Mouse (Mus musculus): ENCODE results near the gene Hdac4. TPM values are rescaled to one million over a fixed set of nuclear protein-coding genes. Genes with fewer than 3 reads are reported as not detected.

Hdac4 gene
- polyA plus RNA-seq, 1 experiment from 2014 or later: 34.7 TPM

DNA sequence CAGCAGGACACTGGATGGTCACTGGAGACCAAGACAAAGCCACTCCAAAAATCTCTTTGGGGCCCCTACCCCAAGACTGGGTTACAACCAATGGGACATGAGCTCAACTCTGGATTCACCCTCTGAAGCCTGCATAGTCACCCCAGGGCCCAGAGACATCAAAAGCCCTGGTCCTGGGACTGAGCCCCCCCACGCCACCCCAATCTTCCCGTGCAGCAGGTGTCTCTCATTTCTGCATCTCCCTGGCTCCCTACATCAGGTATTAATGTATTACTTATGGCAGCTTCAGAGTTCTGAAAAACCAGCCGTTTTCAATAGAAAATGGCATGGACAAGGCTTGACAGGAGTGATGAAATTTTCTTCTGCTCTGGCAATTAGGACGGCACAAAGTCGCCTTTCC lies 17.9 kb downstream of the Hdac4 start:
- Histone ChIP-seq H3K36me3 (no peaks in the 10 kb centered on the region), H3K9ac (no peak overlapping the region), H3K4me1 (peaks cover 38% of the 10 kb centered on the region), H3K4me2 (peak overlapping the region; percentile 76), H3K27me3 (no peaks in the 10 kb centered on the region), H3K4me3 (no peak overlapping the region), H3K9me3 (no peaks in the 10 kb centered on the region), H3K27ac (peak overlapping the region; percentile 76; the same call in 1 of the 2 replicates)
- no peak for ATAC-seq (ENCODE audit: insufficient number of reproducible peaks, insufficient read depth, low FRiP score, low TSS enrichment, low read depth)
- WGBS: 30% methylated on average over 5 of the region's 5 CpGs

DNA sequence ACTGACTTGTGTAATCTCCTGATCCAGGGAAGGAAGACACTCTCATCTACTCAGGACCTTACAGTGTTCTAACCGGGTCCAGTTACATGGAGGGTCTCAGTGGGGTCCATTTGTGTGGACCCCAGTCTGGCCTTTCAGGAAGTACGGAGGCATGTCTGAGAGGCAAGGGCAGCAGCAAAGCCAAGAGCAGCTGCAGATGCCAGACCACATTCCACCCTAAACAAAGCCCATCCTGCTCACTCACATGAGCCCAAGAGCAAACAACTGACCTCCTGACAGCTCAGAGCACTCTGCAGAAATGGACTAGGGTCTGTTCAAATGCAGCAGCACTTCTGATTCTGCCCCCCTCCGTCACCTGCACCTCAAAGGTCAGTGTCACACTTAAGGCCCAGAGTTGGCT lies 18.3 kb downstream of the Hdac4 start:
- Histone ChIP-seq H3K9me3 (no peaks in the 10 kb centered on the region), H3K36me3 (no peaks in the 10 kb centered on the region), H3K27ac (0 out of 2 replicates have a peak overlapping the region, but pooled peaks have one; percentile 76), H3K27me3 (no peaks in the 10 kb centered on the region), H3K9ac (no peak overlapping the region), H3K4me3 (no peak overlapping the region), H3K4me1 (peaks cover 42% of the 10 kb centered on the region), H3K4me2 (peak overlapping the region; percentile 76; the same call in 1 of the 2 replicates)
- 65% methylated on average over 3 of the region's 3 CpGs for WGBS
- ATAC-seq (ENCODE audit: insufficient number of reproducible peaks, insufficient read depth, low FRiP score, low TSS enrichment, low read depth): no peak

DNA sequence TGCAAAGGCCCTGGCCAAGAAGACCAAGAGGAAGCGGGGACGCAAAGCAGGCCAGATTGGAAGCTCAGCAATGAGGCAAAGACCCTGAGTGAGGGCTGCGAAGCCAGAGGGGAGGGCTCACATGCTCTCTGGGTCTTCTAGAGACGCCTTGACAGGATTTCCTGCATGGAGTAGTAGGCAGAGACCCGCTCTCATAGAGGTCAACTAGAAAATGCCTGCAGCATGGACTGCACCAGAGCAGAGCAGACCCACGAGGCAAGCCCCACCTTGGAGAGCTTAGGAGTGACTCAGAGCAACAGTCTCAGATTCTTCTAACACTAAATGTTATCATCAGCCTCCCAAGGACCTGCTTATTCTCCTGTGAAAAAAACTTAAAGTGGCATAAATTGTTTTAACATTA lies 20.2 kb downstream of the Hdac4 start:
- Histone ChIP-seq H3K27ac (no peak overlapping the region), H3K4me3 (no peak overlapping the region), H3K27me3 (no peaks in the 10 kb centered on the region), H3K9me3 (no peaks in the 10 kb centered on the region), H3K36me3 (no peaks in the 10 kb centered on the region), H3K4me2 (no peak overlapping the region), H3K9ac (0 out of 2 replicates have a peak overlapping the region, but pooled peaks have one; percentile 21), H3K4me1 (peaks cover 44% of the 10 kb centered on the region)
- no peak for ATAC-seq (ENCODE audit: insufficient number of reproducible peaks, insufficient read depth, low FRiP score, low TSS enrichment, low read depth)
- 73% methylated on average over 6 of the region's 6 CpGs for WGBS

DNA sequence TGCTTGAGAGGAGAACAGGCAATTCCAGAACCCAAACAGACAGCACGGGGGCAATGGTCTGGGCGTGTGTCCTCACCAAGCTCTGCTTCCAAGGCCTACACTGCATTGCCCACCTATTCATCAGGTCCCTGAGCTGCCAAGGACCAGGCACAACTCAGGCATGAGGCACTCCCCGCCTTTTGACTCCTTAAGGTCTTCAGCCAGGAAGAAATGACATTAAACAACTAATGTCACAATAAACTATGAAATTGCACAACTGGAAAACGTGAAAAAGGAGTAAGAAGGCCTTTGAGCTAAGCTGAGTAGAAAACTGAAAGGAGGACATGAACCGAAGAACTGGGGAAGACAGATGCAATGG lies 20.6 kb downstream of the Hdac4 start:
- Histone ChIP-seq H3K9ac (0 out of 2 replicates have a peak overlapping the region, but pooled peaks have one; percentile 21), H3K4me1 (peaks cover 47% of the 10 kb centered on the region), H3K4me2 (no peak overlapping the region), H3K27me3 (no peaks in the 10 kb centered on the region), H3K9me3 (no peaks in the 10 kb centered on the region), H3K4me3 (no peak overlapping the region), H3K36me3 (no peaks in the 10 kb centered on the region), H3K27ac (no peak overlapping the region; the same call in 1 of the 2 replicates)
- no peak for ATAC-seq (ENCODE audit: insufficient number of reproducible peaks, insufficient read depth, low FRiP score, low TSS enrichment, low read depth)
- 77% methylated on average over 5 of the region's 5 CpGs for WGBS

DNA sequence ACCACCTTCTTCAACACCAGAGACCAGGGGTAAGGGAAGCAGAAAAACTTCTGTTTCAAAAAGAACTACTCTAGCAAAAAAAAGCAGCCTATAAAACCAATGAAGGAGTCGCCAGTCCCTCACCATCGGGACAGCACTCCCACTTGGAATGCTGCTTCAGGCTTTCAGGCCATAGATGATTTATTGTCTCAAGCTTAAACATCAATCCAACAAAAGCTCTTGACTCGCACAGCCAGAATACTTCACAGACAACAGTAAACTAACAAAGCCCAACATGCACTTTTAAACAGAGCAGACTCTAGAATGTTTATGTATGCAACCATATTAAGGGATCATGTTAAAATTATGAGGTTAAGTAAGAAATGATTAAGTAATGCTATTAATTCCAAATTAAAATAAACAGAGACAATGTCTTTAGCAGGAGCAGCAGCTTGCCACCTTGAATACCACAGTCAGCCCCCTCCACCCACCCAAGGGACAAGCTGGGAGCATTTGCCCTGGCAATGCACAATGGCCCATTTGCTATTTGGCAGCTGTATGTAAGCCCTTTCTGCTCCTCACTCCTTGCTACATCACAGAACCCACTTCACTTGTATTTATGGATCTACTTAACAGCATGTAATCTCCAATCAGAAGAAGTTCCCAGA lies 21.1 kb downstream of the Hdac4 start:
- H3K4me1 ChIP-seq: peaks cover 50% of the 10 kb centered on the region
- no peak overlapping the region for H3K4me3 ChIP-seq
- no peak overlapping the region for H3K4me2 ChIP-seq
- H3K9ac ChIP-seq: 0 out of 2 replicates have a peak overlapping the region, but pooled peaks have one; percentile 21
- WGBS: 60% methylated on average over 3 of the region's 3 CpGs
- no peaks in the 10 kb centered on the region for H3K9me3 ChIP-seq
- no peak for ATAC-seq (ENCODE audit: insufficient number of reproducible peaks, insufficient read depth, low FRiP score, low TSS enrichment, low read depth)
- H3K36me3 ChIP-seq: no peaks in the 10 kb centered on the region
- H3K27me3 ChIP-seq: no peaks in the 10 kb centered on the region
- no peak overlapping the region; the same call in 1 of the 2 replicates for H3K27ac ChIP-seq

DNA sequence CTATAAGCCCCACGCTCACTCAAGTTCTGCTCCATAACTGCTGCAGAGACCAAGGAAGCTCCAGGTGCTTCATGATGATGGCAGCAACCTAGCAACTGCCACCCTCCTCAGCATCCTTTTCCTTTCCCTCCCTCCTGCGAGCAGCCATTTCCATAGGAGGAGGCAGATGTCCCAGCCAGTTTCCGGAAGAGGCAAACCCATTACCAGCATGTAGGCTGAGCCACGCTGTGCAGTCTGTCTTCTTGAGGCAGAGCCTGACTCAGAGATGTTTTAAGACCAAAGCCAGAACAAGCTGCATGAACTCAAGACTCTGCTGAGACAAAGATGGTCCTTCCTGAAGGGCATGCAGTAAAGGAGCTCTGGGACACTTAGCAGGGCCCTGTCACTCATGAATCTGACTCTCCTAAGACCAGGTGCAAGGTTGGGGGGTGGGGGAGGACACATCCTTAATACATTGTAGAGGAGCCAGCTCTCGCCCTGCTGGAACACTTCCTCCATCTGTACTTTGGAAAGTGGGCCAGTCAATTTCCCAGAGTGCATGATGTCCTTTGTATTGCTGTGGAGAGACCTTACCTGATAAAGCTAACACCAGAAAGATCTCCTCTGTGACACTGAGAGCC lies 24.8 kb downstream of the Hdac4 start:
- 96% methylated on average over 5 of the region's 5 CpGs for WGBS
- no peaks in the 10 kb centered on the region for H3K9me3 ChIP-seq
- peaks cover 55% of the 10 kb centered on the region for H3K4me1 ChIP-seq
- H3K4me2 ChIP-seq: no peak overlapping the region
- H3K4me3 ChIP-seq: no peak overlapping the region
- H3K27ac ChIP-seq: no peak overlapping the region
- no peaks in the 10 kb centered on the region for H3K27me3 ChIP-seq
- no peak for ATAC-seq (ENCODE audit: insufficient number of reproducible peaks, insufficient read depth, low FRiP score, low TSS enrichment, low read depth)
- H3K36me3 ChIP-seq: no peaks in the 10 kb centered on the region
- H3K9ac ChIP-seq: no peak overlapping the region

DNA sequence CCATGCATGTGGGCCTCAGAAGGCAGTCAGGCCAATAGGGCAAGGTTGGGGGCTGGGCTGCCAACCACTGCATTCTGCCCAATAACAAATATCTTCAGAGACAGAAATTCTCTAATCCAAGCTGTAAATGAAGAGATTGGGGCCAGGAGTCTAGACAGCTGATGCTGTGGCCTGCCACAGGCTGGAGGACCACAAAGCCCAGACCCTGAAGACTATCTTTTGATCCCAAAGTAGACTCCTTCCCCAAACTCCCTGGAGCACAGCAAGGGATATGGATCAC lies 25.8 kb downstream of the Hdac4 start:
- H3K9me3 ChIP-seq: no peaks in the 10 kb centered on the region
- H3K4me1 ChIP-seq: peaks cover 51% of the 10 kb centered on the region
- no peaks in the 10 kb centered on the region for H3K27me3 ChIP-seq
- H3K9ac ChIP-seq: no peak overlapping the region
- no peak overlapping the region for H3K4me2 ChIP-seq
- H3K36me3 ChIP-seq: no peaks in the 10 kb centered on the region
- ATAC-seq (ENCODE audit: insufficient number of reproducible peaks, insufficient read depth, low FRiP score, low TSS enrichment, low read depth): no peak
- no peak overlapping the region for H3K27ac ChIP-seq
- no peak overlapping the region for H3K4me3 ChIP-seq

DNA sequence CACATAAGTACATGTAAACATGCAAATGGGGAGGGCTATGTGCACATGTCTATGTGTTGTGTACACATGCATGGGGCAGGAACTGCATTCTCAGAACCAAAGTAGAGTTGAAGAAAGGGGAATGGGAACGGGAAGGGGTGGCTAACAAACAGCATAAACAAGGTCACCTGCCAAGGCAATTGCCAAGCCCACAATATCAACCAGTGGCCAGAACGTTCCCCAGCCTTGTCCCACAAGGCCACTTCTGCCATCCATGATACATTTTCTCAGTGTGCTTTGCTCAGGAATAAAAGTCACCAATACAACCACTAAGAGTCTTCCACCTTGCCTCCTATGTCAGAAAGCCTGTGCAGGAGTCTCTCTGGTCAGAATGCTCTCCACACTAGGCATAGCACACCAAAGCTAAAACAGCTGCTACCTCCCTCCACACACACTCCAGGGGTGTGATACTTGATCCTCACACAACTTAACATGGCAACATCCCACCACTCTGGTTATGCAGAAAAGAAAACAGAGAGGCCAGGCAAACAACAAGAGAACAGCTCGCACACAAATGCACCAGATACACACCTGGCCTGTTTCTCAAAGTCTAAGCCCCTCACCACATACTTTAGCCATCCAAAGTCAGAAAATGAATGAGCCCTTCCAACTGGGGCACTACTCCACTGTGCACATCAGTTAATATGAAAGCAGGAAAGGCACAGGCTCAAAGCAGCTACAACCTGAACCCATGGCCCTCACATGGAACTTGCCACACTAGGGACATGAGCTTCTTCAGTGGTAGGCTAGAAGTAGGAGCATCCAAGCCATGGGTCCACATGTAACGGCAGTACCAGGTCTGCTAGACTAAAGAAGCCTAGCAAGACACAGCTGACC lies 26.4 kb downstream of the Hdac4 start:
- Histone ChIP-seq H3K4me3 (no peak overlapping the region), H3K27ac (no peak overlapping the region), H3K27me3 (no peaks in the 10 kb centered on the region), H3K36me3 (no peaks in the 10 kb centered on the region), H3K9ac (no peak overlapping the region), H3K9me3 (no peaks in the 10 kb centered on the region), H3K4me1 (peaks cover 50% of the 10 kb centered on the region), H3K4me2 (no peak overlapping the region)
- WGBS: 79% methylated on average over 4 of the region's 4 CpGs
- no peak for ATAC-seq (ENCODE audit: insufficient number of reproducible peaks, insufficient read depth, low FRiP score, low TSS enrichment, low read depth)

DNA sequence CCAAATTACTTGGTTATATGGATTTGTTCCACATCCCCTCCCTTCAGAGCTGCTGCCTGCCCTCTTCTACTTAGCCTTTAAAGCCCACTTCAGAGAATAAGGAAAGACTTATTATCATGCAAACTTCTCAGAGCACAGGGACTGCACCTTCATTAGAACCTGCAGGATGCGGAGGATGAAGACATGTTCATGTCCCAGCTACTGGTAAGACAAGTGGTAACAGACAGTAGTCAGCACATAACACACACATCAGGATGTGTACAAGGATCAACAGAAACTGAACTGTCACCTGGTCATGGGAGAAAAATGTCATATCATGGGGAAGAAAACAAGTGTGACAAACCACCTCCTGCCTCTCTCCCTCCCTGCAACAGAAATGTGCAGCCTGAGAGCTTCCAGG lies 31.6 kb downstream of the Hdac4 start:
- H3K9ac ChIP-seq: no peak overlapping the region
- peaks cover 32% of the 10 kb centered on the region for H3K4me1 ChIP-seq
- WGBS: 92% methylated on average over 1 of the region's 1 CpGs
- no peaks in the 10 kb centered on the region for H3K9me3 ChIP-seq
- no peak overlapping the region for H3K4me2 ChIP-seq
- H3K27ac ChIP-seq: no peak overlapping the region
- H3K27me3 ChIP-seq: no peaks in the 10 kb centered on the region
- no peak for ATAC-seq (ENCODE audit: insufficient number of reproducible peaks, insufficient read depth, low FRiP score, low TSS enrichment, low read depth)
- H3K4me3 ChIP-seq: no peak overlapping the region
- H3K36me3 ChIP-seq: peaks cover 7% of the 10 kb centered on the region; the same call in 1 of the 2 replicates

DNA sequence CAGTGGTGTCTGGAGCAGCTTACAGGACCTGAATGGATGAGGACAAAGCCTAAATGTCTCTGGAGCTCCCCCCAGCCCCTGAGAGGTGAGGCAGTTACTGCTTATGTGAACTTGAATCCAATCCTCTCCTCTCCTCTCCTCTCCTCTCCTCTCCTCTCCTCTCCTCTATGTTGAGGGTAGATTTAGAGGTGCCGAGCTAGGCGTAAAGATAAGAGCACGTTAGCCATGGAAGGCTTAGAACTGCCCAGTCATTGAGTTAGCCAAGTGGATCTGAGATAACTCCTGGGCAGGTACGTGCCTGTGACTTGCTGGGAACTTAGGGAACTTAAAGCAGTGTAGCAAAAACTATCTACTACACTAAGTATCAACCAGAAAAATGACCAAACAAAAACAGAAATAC lies 35.7 kb downstream of the Hdac4 start:
- Histone ChIP-seq H3K27me3 (no peaks in the 10 kb centered on the region), H3K4me1 (peaks cover 7% of the 10 kb centered on the region), H3K36me3 (peaks cover 14% of the 10 kb centered on the region), H3K4me3 (no peak overlapping the region), H3K4me2 (no peak overlapping the region), H3K9me3 (no peaks in the 10 kb centered on the region), H3K27ac (no peak overlapping the region), H3K9ac (no peak overlapping the region)
- ATAC-seq (ENCODE audit: insufficient number of reproducible peaks, insufficient read depth, low FRiP score, low TSS enrichment, low read depth): no peak
- WGBS: 94% methylated on average over 4 of the region's 4 CpGs

DNA sequence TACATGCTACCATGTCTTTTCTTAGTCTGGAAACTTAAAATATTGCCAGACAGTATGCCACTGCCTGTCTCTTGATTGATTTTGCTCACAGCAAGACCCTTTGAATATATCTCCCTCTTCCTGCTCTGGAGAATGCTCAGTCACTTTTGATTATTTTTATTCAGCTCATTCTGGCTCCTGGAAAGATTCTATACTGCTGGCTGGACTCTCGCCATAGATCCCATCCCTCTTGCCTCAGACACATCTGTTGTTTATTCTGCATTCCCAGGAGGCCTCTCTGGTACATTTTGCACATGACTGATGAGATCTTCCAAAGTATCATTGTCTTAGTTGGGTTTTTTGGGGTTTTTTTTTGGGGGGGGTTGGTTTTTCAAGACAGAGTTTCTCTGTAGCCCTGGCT lies 45.3 kb downstream of the Hdac4 start:
- Histone ChIP-seq H3K27me3 (no peaks in the 10 kb centered on the region), H3K9me3 (no peaks in the 10 kb centered on the region), H3K4me2 (no peak overlapping the region), H3K9ac (no peak overlapping the region), H3K27ac (no peak overlapping the region), H3K4me1 (peaks cover 5% of the 10 kb centered on the region; the same call in 1 of the 2 replicates), H3K4me3 (no peak overlapping the region), H3K36me3 (peaks cover 25% of the 10 kb centered on the region)
- WGBS: 28% methylated on average over 1 of the region's 1 CpGs
- ATAC-seq (ENCODE audit: insufficient number of reproducible peaks, insufficient read depth, low FRiP score, low TSS enrichment, low read depth): no peak

DNA sequence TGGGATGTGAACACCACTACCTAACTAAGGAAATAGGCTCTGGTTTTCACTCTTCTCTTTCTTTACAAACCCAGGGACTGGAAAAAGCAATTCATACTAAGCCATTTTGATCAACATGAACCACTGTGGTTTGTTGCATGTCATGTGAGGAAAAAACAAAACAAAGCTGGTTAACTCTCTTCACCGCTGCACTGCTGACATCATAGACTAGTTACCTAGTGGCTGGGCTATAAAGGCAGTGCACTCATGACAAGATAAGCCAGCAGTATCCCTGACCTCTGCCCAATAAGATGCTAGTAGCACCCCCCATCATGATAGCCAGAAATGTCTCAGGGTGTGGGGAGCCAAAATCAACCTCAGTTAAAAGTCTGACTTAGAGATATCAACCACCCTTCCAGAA lies 47.0 kb downstream of the Hdac4 start:
- peaks cover 20% of the 10 kb centered on the region for H3K4me1 ChIP-seq
- H3K36me3 ChIP-seq: peaks cover 16% of the 10 kb centered on the region
- no peaks in the 10 kb centered on the region for H3K9me3 ChIP-seq
- H3K27ac ChIP-seq: no peak overlapping the region
- no peak for ATAC-seq (ENCODE audit: insufficient number of reproducible peaks, insufficient read depth, low FRiP score, low TSS enrichment, low read depth)
- H3K4me2 ChIP-seq: no peak overlapping the region
- H3K9ac ChIP-seq: no peak overlapping the region
- no peaks in the 10 kb centered on the region for H3K27me3 ChIP-seq
- no peak overlapping the region for H3K4me3 ChIP-seq
- WGBS: 93% methylated on average over 1 of the region's 1 CpGs

Data from embryonic facial prominence, embryonic 13.5 days (tissue).